Mouse (Mus musculus) lung, postnatal 0 days (tissue): ENCODE measurements around the gene 4933407L21Rik.

Experiments used
- CTCF ChIP-seq: IDR thresholded peaks from 2 replicates; pipeline ENCODE4 v1.5.1; 2016; ENCODE audit warnings: antibody characterized with exemption, mild to moderate bottlenecking
- EP300 ChIP-seq: IDR thresholded peaks from 2 replicates; pipeline ENCODE4 v1.6.1; 2016; ENCODE audit warnings: antibody characterized with exemption, mild to moderate bottlenecking, control low read depth

DNA sequence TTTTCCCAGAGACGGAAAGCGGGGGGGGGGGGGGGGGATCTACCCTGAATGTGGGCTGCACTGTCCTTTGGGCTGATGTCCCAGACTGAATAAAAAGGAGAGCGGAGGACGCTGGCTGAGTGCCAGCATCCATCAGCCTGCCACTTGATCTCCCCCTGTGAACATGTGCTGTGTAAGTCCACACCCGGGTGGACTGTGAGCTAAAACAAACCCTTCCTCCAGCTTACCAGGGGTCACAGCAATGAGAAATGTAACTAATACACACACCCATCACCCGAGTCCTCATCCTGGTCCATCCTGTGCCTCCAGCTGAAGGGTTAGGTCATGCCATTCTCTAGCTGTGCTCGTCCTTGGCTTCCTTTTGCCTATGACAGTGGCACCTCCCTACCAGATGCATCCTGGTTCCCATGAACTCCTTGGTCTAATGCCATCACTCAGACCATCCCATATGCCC is 26.1 kb upstream of the 4933407L21Rik start:
- no peak for TF ChIP-seq CTCF
- no peak for TF ChIP-seq EP300
